Mouse (Mus musculus) hindlimb bud, embryonic 11.5 days (tissue): Measurements from ENCODE around the gene Gipc2.
A peak's percentile ranks its signal among the peaks of the same experiment; 100 is the strongest.
"Not testable (repeated sequence)": the region's sequence is repeated elsewhere in the genome, so short reads cannot be mapped to it uniquely, and the experiment has no call there.

Experiments
- DNase-seq: peaks from one replicate; pipeline ENCODE4 v3.0.0-alpha.2; 2012; ENCODE audit warnings: low read depth, low spot score; ENCODE audit errors: extremely low spot score

Gipc2 gene

DNA sequence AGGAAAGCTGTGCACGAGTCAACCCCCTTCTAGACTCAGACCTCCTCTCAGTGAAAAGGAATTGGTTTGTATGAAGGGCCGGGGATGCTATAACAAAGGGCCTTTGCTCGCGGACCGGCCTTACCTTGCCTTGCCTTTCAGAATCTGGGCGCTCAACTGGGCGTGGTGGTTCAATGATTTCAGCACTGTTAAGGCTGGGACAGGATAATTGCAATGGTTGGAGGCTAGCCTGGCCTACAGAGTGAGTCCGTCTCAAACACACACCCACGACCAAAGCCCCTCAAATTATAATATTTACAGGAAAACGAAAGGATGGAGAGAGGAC is at the start of gene Gipc2:
Gene Gipc2 (minus strand): TSS at position 132 of the 325 bp plus-strand sequence.
- no peak for DNase-seq

- no peak for DNase-seq
Observed at GRCm38 (mm10) chr3:152213416-152213815, 47.4 kb upstream of the Gipc2 start.

- DNase-seq: no peak
Observed at GRCm38 (mm10) chr3:152211731-152212279, 45.8 kb upstream of the Gipc2 start.

DNA sequence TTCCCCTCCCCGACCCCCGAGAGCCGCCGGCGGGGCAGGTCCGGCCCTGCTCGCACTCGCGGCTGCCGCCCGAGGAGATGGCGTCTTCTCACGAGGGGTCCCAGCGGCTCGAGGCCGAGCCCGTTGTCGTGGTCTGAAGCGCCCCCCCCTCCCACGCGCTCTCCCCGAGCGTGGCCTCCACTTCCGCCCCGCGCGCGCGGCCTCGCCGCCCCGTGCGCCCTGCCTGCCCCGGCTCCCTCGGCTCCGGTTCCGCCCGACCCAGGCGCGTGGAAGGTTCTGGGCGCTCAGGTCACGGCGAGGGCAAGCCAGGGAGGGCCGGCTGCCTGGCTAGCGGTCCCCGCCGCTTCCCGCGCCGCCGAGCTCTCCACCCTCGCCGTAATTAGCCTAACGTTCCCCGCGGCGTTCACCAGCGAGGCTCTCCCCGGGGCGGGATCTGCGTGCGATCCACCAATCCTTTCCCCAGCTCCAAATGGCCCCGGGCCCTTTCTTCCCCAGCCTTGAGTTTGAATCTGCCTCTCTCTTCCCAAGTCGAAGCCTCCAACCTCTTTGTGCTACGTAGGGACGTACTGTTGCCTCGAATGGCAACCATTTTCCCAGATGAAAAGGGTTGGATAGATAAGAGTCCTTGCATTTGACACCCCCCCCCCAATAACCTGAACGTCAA is 44.8 kb upstream of the Gipc2 start:
- DNase-seq: no peak

- DNase-seq: peak; percentile 99
Observed at GRCm38 (mm10) chr3:152209967-152210634, 44.1 kb upstream of the Gipc2 start, which contains the start of the genes Dnajb4 and Fubp1. Gene Dnajb4, minus strand, starts transcription at chr3:152210302. Gene Fubp1, plus strand, starts transcription at chr3:152210422.

DNA sequence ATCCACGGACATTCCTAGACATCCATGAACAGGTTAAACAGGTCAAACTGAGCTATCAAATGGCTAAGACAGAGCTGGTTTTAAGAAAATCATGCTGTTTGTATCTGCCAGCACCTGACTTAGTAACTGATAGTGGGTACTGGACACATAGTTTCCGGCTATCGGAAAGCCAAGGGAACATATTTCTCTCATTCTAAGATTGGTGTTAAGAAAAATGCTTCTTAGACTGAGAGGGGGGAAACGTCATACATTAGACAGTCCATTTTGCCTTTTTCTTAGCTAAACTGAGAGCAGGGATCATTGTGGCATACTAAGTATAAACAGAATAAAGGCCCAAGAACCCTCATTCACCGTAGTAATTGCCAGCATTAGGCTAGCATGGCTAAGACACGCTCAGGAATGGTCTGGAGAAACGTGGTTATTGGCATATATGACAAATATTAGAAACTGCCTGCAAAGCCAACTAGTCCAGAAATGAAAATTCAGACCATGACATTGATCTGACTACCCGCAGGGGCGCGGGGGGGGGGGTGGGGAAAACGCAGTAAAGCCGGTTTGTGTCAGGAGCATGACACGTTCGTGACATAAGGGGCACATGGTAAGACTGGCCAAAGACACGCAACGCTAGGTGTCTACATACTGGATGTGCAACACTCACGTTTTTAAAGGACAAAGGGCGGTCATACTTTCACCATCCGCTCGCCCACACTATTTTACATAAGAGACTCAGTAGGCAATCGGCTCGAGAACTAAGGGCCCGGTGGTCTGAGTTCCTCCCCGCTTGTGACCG is 43.3 kb upstream of the Gipc2 start:
- DNase-seq: no peak

GRCm38 (mm10) chr3:152208096-152208885 is 42.3 kb upstream of the Gipc2 start:
- DNase-seq: no peak

DNA sequence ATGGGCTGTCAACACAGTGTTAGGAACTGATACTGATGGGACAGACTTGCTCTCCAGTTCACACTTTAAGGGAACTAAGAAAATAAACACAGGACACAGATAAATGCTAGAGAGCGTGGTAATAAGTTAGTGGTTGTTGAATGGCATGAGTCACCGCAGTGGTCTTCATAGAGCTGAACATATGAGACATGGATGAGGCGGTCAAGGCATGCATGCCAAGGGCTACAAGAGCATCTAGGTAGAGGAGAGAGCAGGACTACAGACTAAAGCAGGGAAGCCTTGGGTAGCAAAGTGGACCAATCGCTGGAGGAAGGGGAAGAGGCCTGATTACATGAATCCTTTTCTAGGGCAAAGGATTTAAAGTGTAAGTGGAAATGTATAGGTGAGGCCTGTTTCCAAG is 41.1 kb upstream of the Gipc2 start:
- no peak for DNase-seq

GRCm38 (mm10) chr3:152204577-152204976 is 38.5 kb upstream of the Gipc2 start:
- DNase-seq: no peak

GRCm38 (mm10) chr3:152203996-152204395 is 38.0 kb upstream of the Gipc2 start:
- DNase-seq: no peak

DNA sequence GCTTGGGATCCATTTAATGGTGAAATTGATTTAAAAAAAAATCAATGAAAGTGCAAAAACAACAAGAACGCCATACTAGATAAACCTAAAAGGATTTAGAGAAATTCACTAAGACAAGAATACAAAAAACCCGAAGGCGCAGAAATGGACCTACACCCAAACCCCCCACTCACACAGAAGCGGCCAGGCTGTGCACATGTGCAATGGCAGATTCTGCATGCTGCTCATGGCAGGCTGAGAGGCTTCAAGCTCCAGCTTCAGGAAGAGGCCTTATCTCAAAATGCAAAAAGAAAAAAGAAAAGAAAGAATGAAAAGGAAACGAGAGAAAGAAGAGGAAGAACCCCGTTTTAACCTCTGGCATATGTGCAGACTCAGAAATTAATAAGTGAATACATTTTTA is 37.4 kb upstream of the Gipc2 start:
- DNase-seq: no peak

GRCm38 (mm10) chr3:152202942-152203341 is 36.9 kb upstream of the Gipc2 start:
- DNase-seq: no peak

- no peak for DNase-seq
Observed at GRCm38 (mm10) chr3:152201651-152202050, 35.6 kb upstream of the Gipc2 start.

DNA sequence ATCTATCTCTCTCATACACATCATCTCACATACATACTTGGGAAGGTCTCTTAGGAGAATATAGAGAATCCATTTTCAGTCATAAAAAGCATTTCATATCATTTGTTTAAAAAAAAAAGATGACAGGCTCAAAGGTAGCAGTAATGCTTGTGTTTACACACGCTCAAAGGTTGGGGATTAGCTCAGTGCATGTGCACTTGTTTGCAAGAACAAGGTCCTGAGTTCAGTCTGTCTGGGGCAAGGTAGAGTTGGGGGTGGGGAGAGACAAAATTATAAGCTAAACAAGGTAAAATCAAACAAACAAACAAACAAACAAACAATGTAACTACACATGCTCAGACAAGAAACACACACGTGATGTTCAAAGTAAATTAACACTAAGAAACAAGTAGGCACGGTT is 35.2 kb upstream of the Gipc2 start:
- DNase-seq: no peak

- DNase-seq: no peak
Observed at GRCm38 (mm10) chr3:152199125-152199524, 33.1 kb upstream of the Gipc2 start.

DNA sequence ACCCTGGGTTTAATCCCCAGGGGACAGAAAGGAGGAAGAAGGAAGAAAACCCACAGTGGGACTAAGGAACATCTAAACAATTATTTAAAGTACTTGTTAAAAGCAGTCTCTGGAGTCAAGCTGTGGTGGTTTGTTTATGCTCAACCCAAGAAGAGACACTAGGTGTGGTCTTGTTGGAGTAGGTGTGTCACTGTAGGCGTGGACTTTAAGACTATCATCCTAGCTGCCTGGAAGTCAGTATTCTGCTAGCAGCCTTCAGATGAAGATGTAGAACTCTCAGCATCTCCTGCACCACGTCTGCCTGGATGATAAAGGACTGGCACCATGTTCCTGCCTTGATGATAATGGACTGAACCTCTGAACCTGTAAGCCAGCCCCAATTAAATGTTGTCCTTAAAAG is 31.2 kb upstream of the Gipc2 start:
- not testable (repeated sequence) for DNase-seq

DNA sequence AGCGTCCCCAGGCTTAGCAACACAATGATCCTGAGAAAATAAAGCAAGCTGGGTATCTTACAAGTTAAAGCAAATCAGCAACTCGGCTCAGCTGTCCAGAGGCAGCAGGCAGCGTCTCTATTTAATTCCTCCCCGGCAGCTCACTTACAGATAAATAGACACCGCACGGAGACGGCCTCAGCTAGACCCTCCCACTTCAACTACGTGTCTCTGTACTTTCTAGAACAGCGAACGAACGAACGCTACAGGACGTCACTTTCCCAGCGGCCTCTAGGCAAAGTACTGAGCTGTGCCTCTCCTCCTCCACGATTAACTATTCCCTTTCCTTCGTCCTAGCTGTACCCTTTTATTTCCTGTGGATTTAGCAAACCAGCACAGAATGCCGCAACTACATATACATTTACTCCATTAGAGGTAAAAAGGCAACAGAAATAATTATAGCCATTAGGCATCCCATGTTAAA is 27.6 kb upstream of the Gipc2 start:
- peak; percentile 76 for DNase-seq

DNA sequence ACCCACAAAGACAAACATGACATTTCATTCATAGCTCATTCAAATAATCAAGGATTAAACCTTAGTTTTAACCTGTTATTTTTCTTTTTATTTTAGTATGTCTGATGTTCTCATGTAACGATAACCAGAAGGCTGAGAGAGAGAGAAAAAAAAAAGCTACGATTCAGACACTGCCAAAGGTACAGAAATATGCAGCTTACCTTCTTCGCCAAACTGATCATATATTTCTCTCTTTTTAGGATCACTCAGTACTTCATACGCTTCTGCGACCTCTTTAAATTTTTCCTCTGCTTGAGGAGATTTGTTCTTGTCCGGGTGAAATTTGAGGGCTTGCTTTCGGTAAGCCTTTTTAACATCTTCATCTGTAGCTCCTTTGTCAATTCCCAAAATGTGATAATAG is 27.1 kb upstream of the Gipc2 start:
- DNase-seq: no peak

- no peak for DNase-seq
Observed at GRCm38 (mm10) chr3:152192238-152192931, 26.4 kb upstream of the Gipc2 start.

GRCm38 (mm10) chr3:152191791-152192237 is 25.8 kb upstream of the Gipc2 start:
- no peak for DNase-seq
